Mouse (Mus musculus) telencephalon, adult 2 months (tissue): ENCODE data around the gene Sytl3.
"Not testable (repeated sequence)": the region's sequence is repeated elsewhere in the genome, so short reads cannot be mapped to it uniquely, and the experiment has no call there.

Experiments used
- DNase-seq: peaks from one replicate; pipeline ENCODE4 v3.0.0-alpha.2; 2011; ENCODE audit warnings: low read depth, low spot score

The Sytl3 gene

GRCm38 (mm10) chr17:6645668-6646067 is 13.2 kb upstream of the Sytl3 start:
- not testable (repeated sequence) for DNase-seq

- DNase-seq = not testable (repeated sequence)
These were observed 12.1 kb upstream of the Sytl3 start for GRCm38 (mm10) chr17:6646841-6647240.

GRCm38 (mm10) chr17:6647452-6647851 is 11.4 kb upstream of the Sytl3 start:
- not testable (repeated sequence) for DNase-seq

GRCm38 (mm10) chr17:6650904-6651565 is 7.9 kb upstream of the Sytl3 start:
- peak; percentile 29 for DNase-seq

GRCm38 (mm10) chr17:6653341-6653946 is 5.4 kb upstream of the Sytl3 start:
- not testable (repeated sequence) for DNase-seq

GRCm38 (mm10) chr17:6655087-6655511 is 3.8 kb upstream of the Sytl3 start:
- peak; percentile 48 for DNase-seq

GRCm38 (mm10) chr17:6655567-6656281 is 3.2 kb upstream of the Sytl3 start, which contains the start of gene Dynlt1f:
TSS of gene Dynlt1f (minus strand) at chr17:6655900.
- not testable (repeated sequence) for DNase-seq

- not testable (repeated sequence) for DNase-seq
These were observed 2.4 kb upstream of the Sytl3 start for GRCm38 (mm10) chr17:6656471-6656870.

- not testable (repeated sequence) for DNase-seq
These were observed 1.7 kb downstream of the Sytl3 start for GRCm38 (mm10) chr17:6660589-6660988.

GRCm38 (mm10) chr17:6661093-6661816 is 2.4 kb downstream of the Sytl3 start:
- not testable (repeated sequence) for DNase-seq

GRCm38 (mm10) chr17:6662840-6663239 is 3.9 kb downstream of the Sytl3 start:
- not testable (repeated sequence) for DNase-seq

- DNase-seq = not testable (repeated sequence)
These were observed 6.5 kb downstream of the Sytl3 start for GRCm38 (mm10) chr17:6665389-6665788.

- not testable (repeated sequence) for DNase-seq
These were observed 9.6 kb downstream of the Sytl3 start for GRCm38 (mm10) chr17:6668522-6668921.

- not testable (repeated sequence) for DNase-seq
These were observed 15.4 kb downstream of the Sytl3 start for GRCm38 (mm10) chr17:6674297-6674696.

GRCm38 (mm10) chr17:6678063-6678462 is 19.2 kb downstream of the Sytl3 start:
- not testable (repeated sequence) for DNase-seq

GRCm38 (mm10) chr17:6681721-6682120 is 22.8 kb downstream of the Sytl3 start:
- DNase-seq = not testable (repeated sequence)

GRCm38 (mm10) chr17:6683702-6684101 is 24.8 kb downstream of the Sytl3 start:
- DNase-seq = not testable (repeated sequence)

- DNase-seq = not testable (repeated sequence)
These were observed 25.8 kb downstream of the Sytl3 start for GRCm38 (mm10) chr17:6684464-6685287.

GRCm38 (mm10) chr17:6685288-6685818 is 26.5 kb downstream of the Sytl3 start:
- DNase-seq = not testable (repeated sequence)

GRCm38 (mm10) chr17:6686299-6686971 is 27.5 kb downstream of the Sytl3 start:
- DNase-seq = not testable (repeated sequence)
